Mouse (Mus musculus): ENCODE results near the gene 4921530L21Rik.

The 4921530L21Rik gene

DNA sequence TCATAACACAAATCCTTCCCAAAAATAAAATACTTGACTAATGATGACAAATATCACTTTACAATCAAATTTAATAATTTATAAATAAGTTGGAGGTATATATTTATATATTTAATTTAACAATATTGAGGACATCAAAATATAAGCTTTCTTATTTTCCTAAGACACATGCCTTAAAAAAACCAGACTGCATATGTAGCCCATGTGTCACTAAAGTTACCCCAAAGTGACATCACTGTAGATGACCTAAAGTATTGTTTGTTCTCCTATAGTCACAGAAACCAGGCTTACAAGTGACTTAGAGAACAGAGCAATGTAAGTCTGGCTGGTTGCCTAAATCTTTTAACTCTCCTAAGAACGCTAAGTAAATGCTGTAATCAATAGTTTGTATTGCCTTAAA is at the start of gene 4921530L21Rik:
Gene 4921530L21Rik, plus strand, starts transcription at position 301 of the 400 bp plus-strand sequence.
- no peak for DNase-seq

DNA sequence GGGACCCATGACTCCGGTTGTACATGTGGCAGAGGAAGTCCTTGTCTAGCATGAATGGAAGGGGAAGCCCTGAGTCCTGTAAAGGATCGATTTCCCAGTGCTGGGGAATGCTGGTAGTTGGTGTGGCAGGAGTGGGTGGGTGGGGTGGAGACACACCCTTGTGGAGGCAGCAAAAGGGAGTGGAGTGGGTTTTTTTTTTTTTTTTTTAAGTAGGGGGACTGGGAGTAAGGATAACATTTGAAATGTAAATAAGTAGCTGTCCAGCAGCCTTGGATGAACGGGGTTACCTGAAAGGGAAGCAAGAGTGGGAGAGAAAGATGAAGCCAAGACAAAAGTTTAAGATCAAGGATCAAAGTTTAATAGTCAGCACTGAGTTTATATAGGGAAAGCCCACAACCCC is 47.2 kb upstream of the 4921530L21Rik start:
- no peak for DNase-seq

DNA sequence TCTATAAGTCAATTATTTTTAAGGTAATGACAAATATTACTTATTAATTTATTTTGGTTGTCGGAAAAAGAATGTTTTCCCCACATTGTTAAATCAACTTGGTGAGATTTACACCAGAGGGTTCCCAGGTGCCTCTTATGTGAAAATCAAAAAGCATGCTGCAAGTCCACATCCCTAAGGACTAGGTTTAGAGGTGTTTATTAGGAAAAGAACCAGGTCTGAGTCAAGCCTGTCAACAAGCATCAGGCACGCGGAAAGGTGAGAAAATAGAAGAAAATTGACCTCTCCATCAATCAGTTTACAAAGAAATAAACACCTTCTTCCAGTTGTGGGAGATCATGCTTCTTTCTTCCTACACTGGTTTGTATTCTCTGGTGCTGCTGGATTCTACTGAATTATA is 18.1 kb upstream of the 4921530L21Rik start:
- no peak for DNase-seq

DNA sequence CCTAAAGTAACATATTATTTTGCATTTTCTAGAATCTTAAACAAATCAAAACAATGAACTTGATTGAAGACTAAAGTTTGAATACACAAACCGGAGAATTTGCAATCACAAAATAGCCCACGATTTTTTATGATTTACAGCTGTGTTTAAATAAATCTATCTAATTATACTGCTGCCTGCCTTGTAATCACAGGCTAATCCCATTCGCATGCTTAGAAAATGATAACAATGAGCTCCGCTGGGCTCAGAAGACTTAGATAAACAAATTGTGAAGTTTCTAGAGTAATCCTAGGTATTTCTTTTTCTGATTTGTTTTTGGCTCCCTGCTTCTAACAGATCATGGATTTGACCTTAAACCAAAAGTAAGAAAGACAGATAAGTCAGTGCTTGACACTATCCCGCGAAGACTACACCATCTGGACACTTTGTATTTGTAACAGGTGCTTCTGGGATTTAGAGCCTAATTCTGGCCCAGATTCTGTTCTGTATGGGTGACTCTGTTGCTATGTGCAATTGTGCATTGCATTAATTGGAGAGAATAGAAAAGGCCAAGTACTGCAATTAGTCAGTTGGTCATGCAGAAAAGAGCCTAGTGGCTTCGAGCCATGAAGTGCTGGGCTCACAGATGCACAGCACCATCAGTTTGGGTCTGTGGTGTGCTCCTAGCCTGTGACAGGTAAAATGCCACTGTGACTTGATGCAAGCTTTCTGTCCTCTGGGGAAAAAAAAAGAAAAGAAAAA is 15.2 kb upstream of the 4921530L21Rik start:
- DNase-seq: peak; percentile 7

DNA sequence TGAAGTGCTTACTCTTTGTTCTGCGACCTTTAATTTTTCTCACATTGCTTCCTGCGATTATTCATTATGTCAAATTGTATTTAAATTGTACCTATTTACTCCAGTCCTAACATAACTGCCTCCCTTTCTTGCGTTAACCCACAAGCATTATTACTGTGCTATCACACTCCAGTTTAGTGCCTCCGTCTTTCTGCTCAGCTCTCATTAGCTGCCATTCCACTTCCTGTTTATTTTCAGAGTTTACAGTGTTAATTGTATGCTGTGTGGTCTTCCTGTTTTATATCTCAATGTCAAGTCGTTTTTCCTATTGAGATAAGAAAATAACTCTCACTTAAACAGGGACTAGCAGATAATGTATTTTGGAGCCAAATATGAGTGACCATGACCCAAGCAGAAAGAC is 9.0 kb upstream of the 4921530L21Rik start:
- no peak for DNase-seq

DNA sequence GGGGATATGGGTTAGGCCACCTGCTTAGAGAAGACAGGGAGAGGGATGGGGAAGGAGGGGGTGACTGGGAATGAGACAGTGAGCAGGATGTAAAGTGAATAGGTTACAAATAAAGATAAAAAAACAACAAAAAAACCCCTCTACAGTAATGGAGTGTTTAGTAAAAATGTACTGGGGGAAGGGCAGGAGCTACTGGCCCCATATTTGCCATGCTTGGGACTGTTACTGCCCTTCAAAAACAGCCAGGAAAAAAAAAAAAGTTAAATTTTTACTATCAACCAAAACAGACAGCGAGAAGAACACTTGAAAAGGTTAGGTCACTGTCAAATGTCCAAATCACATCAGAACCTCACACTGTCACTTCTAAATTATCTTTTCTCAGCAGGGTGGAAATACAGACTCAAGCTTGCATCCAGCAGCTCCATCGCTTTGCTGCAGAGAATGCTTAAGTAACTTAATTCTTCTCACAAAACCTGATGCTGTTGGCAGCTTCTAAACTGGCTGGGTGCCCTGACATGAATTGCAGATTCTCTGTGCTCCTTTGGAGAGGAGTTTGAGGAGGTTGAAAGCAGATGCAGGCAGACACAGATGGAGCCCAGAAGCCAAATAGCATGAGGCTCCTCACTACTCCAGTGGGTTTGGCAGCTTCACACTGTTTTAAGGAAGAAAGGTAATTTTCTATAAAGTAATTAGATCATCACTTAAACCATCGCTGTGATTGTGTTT is 4.1 kb upstream of the 4921530L21Rik start:
- DNase-seq: peak; percentile 86

DNA sequence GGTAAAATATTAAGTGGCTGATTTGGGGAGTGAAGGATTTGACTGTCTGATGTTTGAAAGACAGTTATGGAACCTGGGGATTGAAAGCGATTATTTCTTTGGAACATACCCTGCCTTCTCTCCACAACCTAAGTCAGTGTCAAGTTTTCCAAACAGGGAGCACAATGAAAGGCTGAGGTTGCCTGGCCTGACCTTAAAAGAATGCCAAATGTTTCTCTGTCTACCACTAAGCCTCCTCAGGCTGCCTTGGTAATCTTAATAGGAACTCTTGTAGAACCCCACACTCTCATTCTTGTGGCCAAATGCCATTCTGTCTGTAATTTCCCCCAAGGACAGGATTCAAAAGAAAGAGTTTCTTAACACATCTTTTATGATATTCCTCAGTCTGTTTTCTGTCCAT is 3.5 kb upstream of the 4921530L21Rik start:
- DNase-seq: no peak

DNA sequence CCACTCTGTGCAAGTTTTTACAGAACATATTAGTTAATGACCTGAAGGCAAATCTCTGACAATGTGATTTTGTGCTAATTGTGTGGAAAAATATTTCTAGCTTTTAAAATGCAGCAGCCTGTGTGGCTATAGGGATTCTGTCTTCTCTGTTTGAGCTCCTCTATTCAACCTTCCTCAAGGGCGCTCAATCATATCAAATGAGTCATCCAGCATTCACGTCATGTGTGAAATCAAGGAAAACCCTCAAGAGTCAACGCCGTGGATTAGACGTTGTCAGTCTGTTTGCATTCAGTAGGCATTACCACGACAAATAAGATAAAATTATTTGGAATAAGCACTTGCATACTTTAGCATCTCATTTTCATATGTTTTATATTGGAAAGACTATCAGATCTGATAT is 18.4 kb downstream of the 4921530L21Rik start:
- DNase-seq: no peak

DNA sequence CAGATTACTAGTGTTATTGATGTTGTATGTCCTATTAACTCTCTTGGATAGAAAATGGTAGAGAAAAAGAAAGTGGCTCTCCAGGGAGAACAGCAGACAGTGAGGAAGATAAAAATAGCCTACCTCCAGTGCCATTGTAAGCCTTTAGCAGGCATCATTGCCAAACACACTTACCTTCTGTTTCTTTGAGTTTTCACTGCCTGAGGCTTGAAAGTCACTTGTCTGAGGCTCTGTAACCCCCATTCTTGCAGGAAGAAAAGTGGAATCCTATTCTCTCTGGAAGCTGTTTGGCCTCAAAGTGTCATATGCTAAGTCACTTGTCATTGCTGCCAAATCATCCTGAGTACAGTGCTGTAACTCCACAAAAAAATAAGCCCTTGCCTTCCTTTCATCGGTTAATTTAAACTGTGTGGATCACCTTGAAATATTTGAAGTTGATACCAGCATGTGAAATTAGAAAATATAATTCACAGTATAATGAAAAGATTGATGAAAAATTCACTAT is 23.6 kb downstream of the 4921530L21Rik start:
- DNase-seq: no peak

DNA sequence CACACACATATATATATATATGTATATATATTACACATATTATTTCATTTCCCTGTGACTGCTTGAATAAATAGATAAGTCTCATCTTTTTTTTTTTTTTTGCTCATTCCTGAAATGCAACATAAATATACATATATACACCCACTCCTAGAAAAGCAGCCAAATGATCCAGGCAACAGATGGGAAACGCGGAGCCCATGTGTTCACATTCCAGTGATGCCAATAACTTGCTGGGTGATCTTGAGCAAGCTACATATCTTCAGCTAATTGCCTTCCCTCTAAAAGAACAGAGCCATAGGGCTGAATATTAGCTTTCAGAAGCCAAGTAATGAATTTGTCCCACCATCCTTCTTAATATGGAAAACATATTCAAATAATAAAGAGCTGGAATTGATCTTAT is 32.2 kb downstream of the 4921530L21Rik start:
- DNase-seq: peak; percentile 88

DNA sequence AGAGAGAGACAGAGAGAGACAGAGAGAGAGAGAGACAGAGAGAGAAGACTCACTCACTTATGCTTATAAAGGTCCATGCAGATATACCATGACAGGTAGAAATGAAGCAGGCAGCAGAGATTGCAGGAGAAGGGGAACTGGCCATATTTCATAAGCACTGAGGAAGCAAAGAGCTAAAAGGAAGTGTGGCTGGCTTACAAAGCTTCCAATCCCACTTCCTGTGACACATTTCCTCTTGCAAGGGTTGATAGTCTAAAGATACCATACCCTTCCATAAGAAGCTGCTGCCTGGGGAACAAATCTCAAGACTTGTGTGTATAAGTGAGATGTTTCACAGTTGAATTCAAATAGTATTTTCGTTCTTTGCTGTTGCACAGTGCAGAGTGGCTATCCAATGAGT is 45.7 kb downstream of the 4921530L21Rik start:
- no peak for DNase-seq

DNA sequence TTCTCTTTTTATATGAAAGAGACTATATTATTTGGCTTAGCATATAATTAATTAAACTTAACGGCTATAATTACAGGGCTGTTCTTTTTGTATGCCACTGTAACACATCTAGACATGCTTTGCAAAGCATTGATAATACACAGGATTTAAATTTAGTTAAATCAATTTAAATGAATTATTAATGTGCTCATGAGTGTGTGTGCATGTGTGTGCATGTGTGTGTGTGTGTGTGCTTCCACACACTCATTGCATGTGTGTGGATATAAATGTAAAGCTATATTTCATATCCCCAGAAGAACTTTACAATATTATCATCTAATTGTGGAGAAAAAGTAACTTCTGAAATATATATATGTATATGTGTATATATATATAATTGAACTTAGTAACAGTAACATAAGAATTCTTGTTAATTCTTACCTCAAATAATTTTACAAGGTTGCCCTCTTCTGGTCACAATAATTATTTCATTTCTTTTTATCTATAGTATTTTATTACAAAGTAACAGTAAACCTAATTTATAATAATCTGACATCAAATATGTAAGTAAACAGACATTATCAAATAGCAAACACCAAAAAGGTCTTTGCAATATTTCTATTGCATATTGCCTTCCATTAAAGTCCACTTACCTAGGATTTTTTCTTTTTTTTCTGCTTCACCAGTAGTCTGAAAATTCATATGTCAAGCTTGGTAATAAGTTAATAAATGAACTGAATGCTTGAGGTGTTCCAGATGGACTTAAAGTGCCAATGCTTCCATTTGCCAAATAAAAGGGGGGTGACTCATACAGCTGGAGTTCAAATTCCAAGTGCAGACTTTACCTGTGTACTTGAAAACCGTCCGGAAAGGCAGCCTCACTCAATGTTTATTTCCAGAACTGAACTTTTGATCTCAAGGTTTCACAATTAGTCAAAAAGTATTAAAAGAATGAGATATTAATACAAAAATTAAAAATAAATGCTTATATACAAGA is 47.0 kb downstream of the 4921530L21Rik start:
- no peak for DNase-seq
